Mouse (Mus musculus) c-Kit-positive CD71-negative TER-119-negative erythroid progenitor cells, embryonic 14.5 days (primary cell): ENCODE data around the gene Tnip2.

ENCODE experiments used
- DNase-seq: peaks from one replicate; pipeline ENCODE4 v3.0.0-alpha.2; 2013; ENCODE audit warnings: low read depth

Tnip2 gene

GRCm38 (mm10) chr5:34523958-34524485 lies 10.2 kb upstream of the Tnip2 start:
- no peak for DNase-seq

GRCm38 (mm10) chr5:34521337-34521736 lies 7.5 kb upstream of the Tnip2 start:
- no peak for DNase-seq

GRCm38 (mm10) chr5:34520458-34521209 lies 6.8 kb upstream of the Tnip2 start:
- DNase-seq = no peak

GRCm38 (mm10) chr5:34519389-34519910 lies 5.7 kb upstream of the Tnip2 start:
- DNase-seq = no peak

- peak; percentile 91 for DNase-seq
Observed at GRCm38 (mm10) chr5:34517913-34518312, 4.1 kb upstream of the Tnip2 start.

GRCm38 (mm10) chr5:34515096-34515495 lies 1.3 kb upstream of the Tnip2 start:
- DNase-seq = no peak

GRCm38 (mm10) chr5:34514218-34514566 lies 401 bp upstream of the Tnip2 start:
- DNase-seq = no peak

GRCm38 (mm10) chr5:34512486-34512885 lies 1.3 kb downstream of the Tnip2 start:
- DNase-seq = no peak

GRCm38 (mm10) chr5:34502821-34503220 lies 11.0 kb downstream of the Tnip2 start:
- DNase-seq = no peak

- no peak for DNase-seq
Observed at GRCm38 (mm10) chr5:34502411-34502810, 11.4 kb downstream of the Tnip2 start.

GRCm38 (mm10) chr5:34501588-34501987 lies 12.2 kb downstream of the Tnip2 start:
- no peak for DNase-seq

GRCm38 (mm10) chr5:34500886-34501285 lies 12.9 kb downstream of the Tnip2 start:
- no peak for DNase-seq

GRCm38 (mm10) chr5:34496745-34497144 lies 17.0 kb downstream of the Tnip2 start:
- no peak for DNase-seq

- DNase-seq = no peak
Observed at GRCm38 (mm10) chr5:34489418-34489787, 24.4 kb downstream of the Tnip2 start.

GRCm38 (mm10) chr5:34488741-34489417 lies 24.9 kb downstream of the Tnip2 start:
- no peak for DNase-seq

- DNase-seq = no peak
Observed at GRCm38 (mm10) chr5:34487320-34488090, 26.3 kb downstream of the Tnip2 start.

- no peak for DNase-seq
Observed at GRCm38 (mm10) chr5:34485731-34486130, 28.1 kb downstream of the Tnip2 start.

- no peak for DNase-seq
Observed at GRCm38 (mm10) chr5:34480926-34481325, 32.9 kb downstream of the Tnip2 start.

GRCm38 (mm10) chr5:34468039-34468775 lies 45.6 kb downstream of the Tnip2 start:
- DNase-seq = no peak

GRCm38 (mm10) chr5:34466648-34467047 lies 47.1 kb downstream of the Tnip2 start:
- no peak for DNase-seq

- DNase-seq = no peak
Observed at GRCm38 (mm10) chr5:34466079-34466478, 47.7 kb downstream of the Tnip2 start.

GRCm38 (mm10) chr5:34461841-34462240 lies 52.0 kb downstream of the Tnip2 start:
- no peak for DNase-seq
